Mouse (Mus musculus) heart, postnatal 0 days (tissue): ENCODE results near the gene Sectm1b. TPM values are rescaled to one million over a fixed set of nuclear protein-coding genes. Genes with fewer than 3 reads are reported as not detected.
"Not testable (repeated sequence)": the region's sequence is repeated elsewhere in the genome, so short reads cannot be mapped to it uniquely, and the experiment has no call there.

Source experiments
- ATAC-seq: fragments of 200-750 bp; cut with Nextera tagmentation; 2 replicates; pipeline ENCODE4 v1.8.0; 2017; ENCODE audit warnings: low read depth, moderate number of reproducible peaks, moderate library complexity; ENCODE audit not compliant: insufficient read depth
- DNase-seq: peaks from one replicate; pipeline ENCODE4 v3.0.0-alpha.2; 2016; ENCODE audit warnings: low spot score
- H3K27ac ChIP-seq: fragments of 300-500 bp; sonication (generic); 2 replicates; pipeline ENCODE4 v1.5.1; 2014; ENCODE audit warnings: low read depth, mild to moderate bottlenecking
- H3K27me3 ChIP-seq: fragments of 300-500 bp; sonication (generic); 2 replicates; pipeline ENCODE4 v1.6.1; 2014; ENCODE audit warnings: low read length, mixed read lengths; ENCODE audit not compliant: control insufficient read depth, insufficient read depth
- H3K36me3 ChIP-seq: fragments of 300-500 bp; sonication (generic); replicated peaks from 2 replicates; pipeline ENCODE4 v1.6.1; 2014; ENCODE audit warnings: low read length, mixed read lengths; ENCODE audit not compliant: control insufficient read depth, insufficient read depth
- H3K4me1 ChIP-seq: fragments of 300-500 bp; sonication (generic); 2 replicates; pipeline ENCODE4 v1.6.1; 2014; ENCODE audit warnings: antibody characterized with exemption; ENCODE audit not compliant: control insufficient read depth, insufficient read depth
- H3K4me2 ChIP-seq: fragments of 300-500 bp; sonication (generic); 2 replicates; pipeline ENCODE4 v1.6.1; 2014; ENCODE audit warnings: low read depth, mild to moderate bottlenecking, low read length, moderate library complexity
- H3K4me3 ChIP-seq: fragments of 300-500 bp; sonication (generic); 2 replicates; pipeline ENCODE4 v1.5.1; 2014; ENCODE audit warnings: low read depth, low read length
- H3K9ac ChIP-seq: fragments of 300-500 bp; sonication (generic); replicated peaks from 2 replicates; pipeline ENCODE4 v1.6.1; 2014; ENCODE audit warnings: low read depth, low read length, mixed read lengths
- H3K9me3 ChIP-seq: fragments of 300-500 bp; sonication (generic); replicated peaks from 2 replicates; pipeline ENCODE4 v1.6.1; 2016; ENCODE audit warnings: low read length; ENCODE audit not compliant: control insufficient read depth
- CTCF ChIP-seq: IDR thresholded peaks from 2 replicates; pipeline ENCODE4 v1.5.1; 2016; ENCODE audit warnings: antibody characterized with exemption, control low read depth, low read depth
- EP300 ChIP-seq: IDR thresholded peaks from 2 replicates; pipeline ENCODE4 v1.6.1; 2016; ENCODE audit warnings: antibody characterized with exemption, low read depth
- WGBS: fragments of 180-500 bp; shearing (Covaris S2); extraction: QIAGEN DNeasy Blood & Tissue Kit; methylation state at CpG from one replicate; pipeline ENCODE4 v1.1.7; 2014; 5-methylcytosine and 5-hydroxymethylcytosine counted together
- polyA plus RNA-seq: library from polyadenylated mRNA; unstranded; fragments of >200 nt; fragmentation: Nextera tagmentation; extraction: Ambion mirVana; gene quantifications from 2 replicates; pipeline ENCODE4 v1.2.1, GENCODE M21; 2015
- total RNA-seq: library from RNA; depleted of rRNA; stranded (reverse); fragments of >200 nt; gene quantifications from 2 replicates; pipeline ENCODE4 v1.2.3, GENCODE M21; 2014; ENCODE audit warnings: low replicate concordance

Sectm1b gene
- total and polyA plus RNA-seq, 2 experiments from 2014 or later, result 0.10 TPM; not detected in 1

DNA sequence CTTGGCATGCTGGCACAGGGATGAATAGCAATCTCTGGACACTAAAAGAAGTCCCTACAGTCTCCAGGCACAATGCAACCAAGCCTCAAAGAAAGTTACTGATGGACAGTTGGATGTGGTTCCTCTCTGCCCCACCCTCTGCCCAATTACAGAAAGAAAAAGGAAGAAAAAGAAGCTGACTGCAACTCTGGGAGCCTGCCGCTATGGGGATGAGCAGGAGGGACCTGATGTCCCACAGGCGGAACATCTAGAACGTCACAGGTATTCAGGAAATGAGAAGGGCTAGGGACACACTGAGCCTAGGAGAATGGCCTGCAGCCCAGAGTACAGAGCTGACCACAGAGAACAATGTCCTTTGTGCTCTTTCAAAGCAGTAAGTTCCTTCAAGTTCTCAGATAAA is 18.9 kb upstream of the Sectm1b start:
- 0 out of 2 replicates have a peak, but pooled peaks cover 2% of the 10 kb centered on the region for H3K9me3 ChIP-seq
- no peaks in the 10 kb centered on the region for H3K4me1 ChIP-seq
- no peak overlapping the region for H3K27ac ChIP-seq
- DNase-seq (no peak), ATAC-seq (no peak)
- no peak overlapping the region for H3K4me3 ChIP-seq
- TF ChIP-seq EP300, result no peak
- no peak for TF ChIP-seq CTCF
- no peak overlapping the region for H3K9ac ChIP-seq
- H3K4me2 ChIP-seq, result no peak overlapping the region
- no peaks in the 10 kb centered on the region for H3K36me3 ChIP-seq
- H3K27me3 ChIP-seq, result no peaks in the 10 kb centered on the region
- WGBS, result 78% methylated on average over 3 of the region's 3 CpGs

DNA sequence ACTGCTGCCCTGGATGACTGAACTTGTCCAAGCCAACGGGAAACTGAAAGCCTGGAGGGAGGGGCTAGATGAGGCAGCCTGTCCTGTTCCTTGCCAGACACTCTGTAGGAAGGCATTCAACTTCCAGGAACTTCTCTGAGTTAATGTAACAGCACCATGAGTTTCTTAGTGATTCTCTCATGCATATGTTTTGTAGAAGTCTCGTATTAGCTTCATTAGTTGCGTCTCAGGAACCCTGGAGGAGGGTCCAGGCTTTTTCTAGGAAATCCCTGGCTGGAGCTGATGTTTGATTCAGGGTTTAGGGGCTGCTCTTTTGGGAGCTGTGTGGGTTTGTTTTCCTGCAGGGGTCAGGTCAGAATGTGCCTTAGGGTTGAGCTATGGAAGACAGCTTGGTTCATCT is 17.8 kb upstream of the Sectm1b start, which contains the start of gene Sectm1a:
Gene Sectm1a, minus strand, starts transcription at position 101 of the 400 bp plus-strand sequence.
- WGBS, result 61% methylated on average over 3 of the region's 3 CpGs
- H3K9me3 ChIP-seq, result 0 out of 2 replicates have a peak, but pooled peaks cover 4% of the 10 kb centered on the region
- no peaks in the 10 kb centered on the region for H3K27me3 ChIP-seq

DNA sequence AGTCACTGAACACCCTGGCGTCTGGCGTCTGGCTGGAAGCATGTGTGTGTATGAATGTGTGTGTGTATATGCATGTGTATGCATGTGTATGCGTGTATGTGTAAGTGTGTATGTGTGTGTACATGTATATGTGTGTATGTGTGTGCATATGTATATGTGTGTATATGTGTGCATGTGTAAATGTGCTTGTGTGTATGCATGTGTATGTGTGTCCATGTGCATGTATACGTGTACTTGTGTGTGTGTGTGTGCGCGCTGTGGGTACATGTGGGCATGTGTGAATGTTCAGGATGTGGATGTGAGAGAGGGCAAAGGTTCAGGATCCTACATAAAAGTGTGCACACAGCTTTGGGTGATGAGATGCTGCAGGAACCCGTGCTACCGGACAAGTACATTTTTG is 17.0 kb upstream of the Sectm1b start:
- Histone ChIP-seq H3K4me2 (no peak overlapping the region), H3K4me3 (no peak overlapping the region), H3K9ac (no peak overlapping the region), H3K27ac (no peak overlapping the region), H3K27me3 (no peaks in the 10 kb centered on the region), H3K36me3 (no peaks in the 10 kb centered on the region), H3K9me3 (0 out of 2 replicates have a peak, but pooled peaks cover 4% of the 10 kb centered on the region), H3K4me1 (no peaks in the 10 kb centered on the region)
- WGBS, result 95% methylated on average over 8 of the region's 8 CpGs
- DNase-seq (no peak), ATAC-seq (no peak)
- TF ChIP-seq EP300 (no peak), CTCF (no peak)

More for the DNA sequence above, 17.8 kb upstream of the Sectm1b start, which contains the start of gene Sectm1a:
- no peak within 1 kb of the TSS for H3K9ac ChIP-seq
- DNase-seq (no peak), ATAC-seq (no peak)
- H3K4me3 ChIP-seq, result no peak within 1 kb of the TSS
- no peak within 1 kb of the TSS for H3K4me2 ChIP-seq
- H3K36me3 ChIP-seq, result no peaks in the 10 kb centered on the region
- no peak within 1 kb of the TSS for H3K27ac ChIP-seq
- H3K4me1 ChIP-seq, result no peaks in the 10 kb centered on the region
- TF ChIP-seq CTCF (no peak), EP300 (no peak)

DNA sequence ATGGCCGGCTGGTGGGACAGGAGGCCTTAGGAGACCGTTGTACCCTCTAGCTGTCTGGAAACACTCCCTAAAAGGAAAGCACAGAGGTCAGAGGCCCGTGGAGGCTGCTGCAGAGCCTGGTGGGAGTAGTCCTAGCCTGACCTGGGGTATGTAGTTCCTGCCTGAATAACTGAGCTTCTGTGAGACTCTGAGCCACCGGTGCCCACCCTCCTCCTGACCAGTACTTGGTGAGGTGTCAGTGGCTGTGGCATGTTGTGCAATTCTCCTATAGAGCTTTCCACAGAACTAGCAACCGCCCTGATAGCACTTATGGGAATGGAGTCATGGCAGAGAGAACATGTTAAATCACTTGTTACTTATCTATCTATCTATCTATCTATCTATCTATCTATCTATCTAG is 12.3 kb upstream of the Sectm1b start:
- no peak for TF ChIP-seq EP300
- no peak for TF ChIP-seq CTCF
- H3K9ac ChIP-seq, result no peak overlapping the region
- H3K36me3 ChIP-seq, result no peaks in the 10 kb centered on the region
- no peak for ATAC-seq
- 0 out of 2 replicates have a peak, but pooled peaks cover 4% of the 10 kb centered on the region for H3K9me3 ChIP-seq
- WGBS, result 56% methylated on average over 5 of the region's 5 CpGs
- H3K4me3 ChIP-seq, result no peak overlapping the region
- no peak overlapping the region for H3K4me2 ChIP-seq
- H3K27me3 ChIP-seq, result no peaks in the 10 kb centered on the region
- H3K4me1 ChIP-seq, result no peaks in the 10 kb centered on the region
- no peak overlapping the region for H3K27ac ChIP-seq
- DNase-seq, result no peak

DNA sequence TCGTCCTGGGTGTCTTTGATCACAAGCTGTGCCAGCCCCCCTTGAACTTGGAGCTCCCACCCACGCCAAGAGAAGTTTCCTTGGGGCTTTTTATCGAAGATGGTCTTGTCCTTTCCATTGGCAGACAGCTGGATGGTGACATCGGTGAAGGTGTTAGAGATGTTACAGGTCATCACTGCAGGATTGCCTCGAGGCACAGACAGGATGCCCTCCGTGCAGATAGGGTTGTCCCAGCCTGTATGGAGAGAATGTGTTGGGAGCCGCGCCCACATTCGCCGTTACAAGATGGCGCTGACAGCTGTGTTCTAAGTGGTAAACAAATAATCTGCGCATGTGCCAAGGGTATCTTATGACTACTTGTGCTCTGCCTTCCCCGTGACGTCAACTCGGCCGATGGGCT is 6.3 kb upstream of the Sectm1b start:
- not testable (repeated sequence) for H3K9ac ChIP-seq, H3K4me1 ChIP-seq, ATAC-seq, DNase-seq, H3K27ac ChIP-seq, H3K4me2 ChIP-seq, H3K9me3 ChIP-seq, H3K27me3 ChIP-seq, H3K36me3 ChIP-seq, H3K4me3 ChIP-seq
- WGBS, result 81% methylated on average over 11 of the region's 16 CpGs

DNA sequence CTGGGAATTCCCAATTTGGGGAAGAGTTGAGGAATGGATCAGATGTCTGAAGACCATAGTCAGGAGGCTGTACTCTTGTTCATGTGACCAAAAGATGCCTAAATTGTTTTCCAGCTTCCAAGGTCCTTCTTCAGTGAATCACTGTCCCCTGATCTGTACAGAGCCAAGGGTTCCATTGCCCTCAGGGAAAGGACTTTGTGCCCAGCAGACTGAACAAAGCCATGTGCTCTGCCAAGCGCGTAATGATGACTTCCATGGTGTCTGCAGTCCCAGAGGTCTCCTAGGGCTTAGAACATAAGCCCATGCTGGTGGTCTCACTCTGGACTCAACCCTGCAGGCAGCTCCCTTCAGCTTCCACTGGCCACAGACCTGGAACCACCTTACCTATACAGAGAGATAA is 4.5 kb upstream of the Sectm1b start:
- Histone ChIP-seq H3K36me3 (no peaks in the 10 kb centered on the region), H3K4me2 (no peak overlapping the region), H3K27me3 (no peaks in the 10 kb centered on the region), H3K4me1 (no peaks in the 10 kb centered on the region), H3K9me3 (no peaks in the 10 kb centered on the region), H3K4me3 (no peak overlapping the region), H3K9ac (no peak overlapping the region), H3K27ac (no peak overlapping the region)
- DNase-seq (no peak), ATAC-seq (no peak)
- 86% methylated on average over 2 of the region's 2 CpGs for WGBS
- TF ChIP-seq EP300 (no peak), CTCF (no peak)
